Mouse (Mus musculus): ENCODE data around the gene Tnmd. TPM values are rescaled to one million over a fixed set of nuclear protein-coding genes. Genes with fewer than 3 reads are reported as not detected.

Tnmd gene
- 9.5 and 11.0 TPM in 2 replicates for polyA plus RNA-seq (2014; fragmentation: Nextera tagmentation; extraction: Ambion mirVana)

DNA sequence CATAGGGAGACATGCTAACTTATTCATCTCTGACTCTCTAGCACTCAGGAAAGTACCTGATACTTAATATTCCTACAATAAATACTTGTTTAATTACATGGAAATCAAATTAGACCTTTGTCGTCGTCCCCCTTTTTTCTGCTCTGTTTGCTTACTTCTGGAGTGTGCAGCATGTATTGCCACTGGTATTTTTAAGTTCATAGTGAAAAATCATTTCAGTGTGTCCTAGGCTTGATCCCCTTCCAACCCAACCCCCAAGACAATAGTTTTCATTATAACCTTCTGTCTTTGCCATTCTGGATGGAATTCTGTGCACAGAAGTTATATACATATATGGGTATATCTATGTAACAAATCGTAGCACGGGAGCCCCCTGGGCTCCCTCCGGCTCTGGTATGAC lies at the start of gene Tnmd:
Tnmd (plus strand) TSS at position 301 of the 400 bp plus-strand sequence.
- no peak within 1 kb of the TSS for H3K9ac ChIP-seq (replicated peaks; ENCODE audit: low read depth, low read length)
- no peaks in the 10 kb centered on the region for H3K27me3 ChIP-seq (ENCODE audit: control insufficient read depth, insufficient read depth, low read length)
- no peaks in the 10 kb centered on the region for H3K4me1 ChIP-seq (ENCODE audit: control insufficient read depth, insufficient read depth, low read length)
- no peak within 1 kb of the TSS for H3K4me2 ChIP-seq (replicated peaks; ENCODE audit: low read depth, low read length)
- 85% methylated on average over 5 of the region's 5 CpGs for WGBS
- H3K36me3 ChIP-seq (ENCODE audit: control insufficient read depth, insufficient read depth, low read length), result no peaks in the 10 kb centered on the region
- ATAC-seq (ENCODE audit: insufficient number of reproducible peaks, insufficient read depth, low FRiP score, low read depth), result no peak
- H3K27ac ChIP-seq (ENCODE audit: low read length), result no peak within 1 kb of the TSS
- no peaks in the 10 kb centered on the region for H3K9me3 ChIP-seq (ENCODE audit: control insufficient read depth, low read depth, low read length)
- H3K4me3 ChIP-seq (ENCODE audit: low read depth, low read length), result no peak within 1 kb of the TSS

DNA sequence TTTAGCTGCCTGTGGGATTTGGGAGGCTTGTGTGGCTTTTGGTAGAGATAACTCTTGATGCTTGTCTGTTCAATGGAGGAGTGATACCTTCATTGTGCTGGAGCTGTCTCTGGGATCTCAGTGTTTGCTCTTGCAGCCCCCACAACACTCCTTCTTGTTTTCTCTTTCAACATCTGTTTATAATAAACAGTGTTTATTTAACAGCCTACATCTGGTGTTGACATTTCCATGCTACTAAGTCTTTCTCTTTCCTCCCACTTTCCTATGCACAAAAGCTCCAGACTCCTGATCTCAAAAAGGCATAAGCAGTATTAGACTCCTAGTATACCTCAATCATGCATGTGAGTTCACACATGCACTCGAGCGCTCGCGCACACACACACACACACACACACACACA lies 2.9 kb downstream of the Tnmd start:
- H3K9me3 ChIP-seq (ENCODE audit: control insufficient read depth, low read depth, low read length), result no peaks in the 10 kb centered on the region
- H3K27me3 ChIP-seq (ENCODE audit: control insufficient read depth, insufficient read depth, low read length), result no peaks in the 10 kb centered on the region
- no peaks in the 10 kb centered on the region for H3K36me3 ChIP-seq (ENCODE audit: control insufficient read depth, insufficient read depth, low read length)
- H3K9ac ChIP-seq (replicated peaks; ENCODE audit: low read depth, low read length), result no peak overlapping the region
- H3K4me3 ChIP-seq (ENCODE audit: low read depth, low read length), result no peak overlapping the region
- H3K27ac ChIP-seq (ENCODE audit: low read length), result no peak overlapping the region
- ATAC-seq (ENCODE audit: insufficient number of reproducible peaks, insufficient read depth, low FRiP score, low read depth), result no peak
- 88% methylated on average over 4 of the region's 4 CpGs for WGBS
- no peak overlapping the region for H3K4me2 ChIP-seq (replicated peaks; ENCODE audit: low read depth, low read length)
- no peaks in the 10 kb centered on the region for H3K4me1 ChIP-seq (ENCODE audit: control insufficient read depth, insufficient read depth, low read length)

DNA sequence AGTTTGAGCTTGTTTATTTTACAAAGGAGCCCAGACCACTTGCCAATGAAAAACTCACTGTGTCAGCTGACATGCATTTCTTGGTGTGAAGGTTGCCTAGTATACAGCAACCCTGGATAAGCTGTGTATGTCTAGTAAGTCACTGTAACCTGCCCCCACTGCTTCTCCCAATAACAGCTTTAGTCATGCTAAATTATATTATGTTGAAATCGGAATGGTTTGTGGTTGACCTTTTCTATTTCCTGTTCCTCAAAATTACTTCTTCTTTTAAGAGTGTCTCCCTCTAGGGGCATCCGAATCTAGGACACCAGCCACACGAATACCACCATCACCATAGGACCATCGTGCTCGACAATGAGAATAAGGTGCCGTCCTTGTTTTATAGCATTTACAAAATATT lies 19.0 kb downstream of the Tnmd start:
- H3K9me3 ChIP-seq (ENCODE audit: control insufficient read depth, low read depth, low read length), result no peaks in the 10 kb centered on the region
- 88% methylated on average over 6 of the region's 6 CpGs for WGBS
- no peak overlapping the region for H3K9ac ChIP-seq (replicated peaks; ENCODE audit: low read depth, low read length)
- ATAC-seq (ENCODE audit: insufficient number of reproducible peaks, insufficient read depth, low FRiP score, low read depth), result no peak
- H3K4me2 ChIP-seq (replicated peaks; ENCODE audit: low read depth, low read length), result no peak overlapping the region
- no peak overlapping the region for H3K27ac ChIP-seq (ENCODE audit: low read length)
- no peaks in the 10 kb centered on the region for H3K36me3 ChIP-seq (ENCODE audit: control insufficient read depth, insufficient read depth, low read length)
- H3K4me3 ChIP-seq (ENCODE audit: low read depth, low read length), result no peak overlapping the region
- H3K4me1 ChIP-seq (ENCODE audit: control insufficient read depth, insufficient read depth, low read length), result no peaks in the 10 kb centered on the region
- no peaks in the 10 kb centered on the region for H3K27me3 ChIP-seq (ENCODE audit: control insufficient read depth, insufficient read depth, low read length)

DNA sequence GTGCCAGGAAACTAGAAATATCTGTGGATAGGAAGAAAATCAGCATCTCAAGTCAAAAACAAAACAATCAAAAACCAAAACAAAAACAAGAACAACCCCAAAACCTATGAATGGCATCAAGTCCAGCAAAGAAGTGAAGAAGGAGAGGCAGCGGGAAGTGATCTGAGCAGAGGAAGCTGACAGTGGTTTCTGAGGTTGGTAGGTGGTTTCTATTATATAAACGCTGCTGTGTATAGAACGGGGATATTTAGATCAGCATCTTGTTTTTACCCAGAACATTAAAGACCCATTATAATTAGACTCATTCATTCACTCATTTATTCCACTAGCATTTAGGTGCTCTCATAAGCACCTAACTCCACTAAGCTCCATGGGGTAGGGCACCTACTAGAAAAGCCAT lies 36.5 kb downstream of the Tnmd start:
- no peaks in the 10 kb centered on the region for H3K27me3 ChIP-seq (ENCODE audit: control insufficient read depth, insufficient read depth, low read length)
- no peak overlapping the region for H3K4me2 ChIP-seq (replicated peaks; ENCODE audit: low read depth, low read length)
- no peak overlapping the region for H3K4me3 ChIP-seq (ENCODE audit: low read depth, low read length)
- no peaks in the 10 kb centered on the region for H3K9me3 ChIP-seq (ENCODE audit: control insufficient read depth, low read depth, low read length)
- no peak for ATAC-seq (ENCODE audit: insufficient number of reproducible peaks, insufficient read depth, low FRiP score, low read depth)
- H3K36me3 ChIP-seq (ENCODE audit: control insufficient read depth, insufficient read depth, low read length), result no peaks in the 10 kb centered on the region; the same call in 1 of the 2 replicates
- H3K9ac ChIP-seq (replicated peaks; ENCODE audit: low read depth, low read length), result no peak overlapping the region
- no peak overlapping the region for H3K27ac ChIP-seq (ENCODE audit: low read length)
- 91% methylated on average over 3 of the region's 3 CpGs for WGBS
- H3K4me1 ChIP-seq (ENCODE audit: control insufficient read depth, insufficient read depth, low read length), result no peaks in the 10 kb centered on the region

DNA sequence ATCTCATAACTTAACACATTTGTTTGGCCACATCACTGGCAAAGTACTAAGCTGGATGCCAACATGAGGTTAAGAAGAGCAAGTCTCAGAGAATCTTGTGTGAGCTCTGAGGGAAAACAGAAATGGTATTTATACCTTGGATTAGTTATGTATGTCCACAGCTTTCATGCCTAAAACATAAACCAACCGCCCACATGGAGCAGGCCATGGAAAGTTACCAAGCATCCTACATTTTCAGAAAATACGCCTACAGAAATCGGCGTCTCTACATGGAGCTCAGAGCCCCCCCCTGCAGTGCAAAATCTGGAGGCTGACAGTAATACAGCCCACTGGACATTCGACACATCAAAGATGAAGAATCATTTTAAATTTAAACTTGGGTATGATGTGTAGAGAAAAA lies 37.3 kb downstream of the Tnmd start:
- no peaks in the 10 kb centered on the region for H3K4me1 ChIP-seq (ENCODE audit: control insufficient read depth, insufficient read depth, low read length)
- no peak overlapping the region for H3K27ac ChIP-seq (ENCODE audit: low read length)
- no peak overlapping the region for H3K9ac ChIP-seq (replicated peaks; ENCODE audit: low read depth, low read length)
- 89% methylated on average over 5 of the region's 5 CpGs for WGBS
- no peak for ATAC-seq (ENCODE audit: insufficient number of reproducible peaks, insufficient read depth, low FRiP score, low read depth)
- H3K27me3 ChIP-seq (ENCODE audit: control insufficient read depth, insufficient read depth, low read length), result no peaks in the 10 kb centered on the region
- no peak overlapping the region for H3K4me3 ChIP-seq (ENCODE audit: low read depth, low read length)
- H3K36me3 ChIP-seq (ENCODE audit: control insufficient read depth, insufficient read depth, low read length), result no peaks in the 10 kb centered on the region; the same call in none of the 2 replicates
- H3K4me2 ChIP-seq (replicated peaks; ENCODE audit: low read depth, low read length), result no peak overlapping the region
- no peaks in the 10 kb centered on the region for H3K9me3 ChIP-seq (ENCODE audit: control insufficient read depth, low read depth, low read length)

DNA sequence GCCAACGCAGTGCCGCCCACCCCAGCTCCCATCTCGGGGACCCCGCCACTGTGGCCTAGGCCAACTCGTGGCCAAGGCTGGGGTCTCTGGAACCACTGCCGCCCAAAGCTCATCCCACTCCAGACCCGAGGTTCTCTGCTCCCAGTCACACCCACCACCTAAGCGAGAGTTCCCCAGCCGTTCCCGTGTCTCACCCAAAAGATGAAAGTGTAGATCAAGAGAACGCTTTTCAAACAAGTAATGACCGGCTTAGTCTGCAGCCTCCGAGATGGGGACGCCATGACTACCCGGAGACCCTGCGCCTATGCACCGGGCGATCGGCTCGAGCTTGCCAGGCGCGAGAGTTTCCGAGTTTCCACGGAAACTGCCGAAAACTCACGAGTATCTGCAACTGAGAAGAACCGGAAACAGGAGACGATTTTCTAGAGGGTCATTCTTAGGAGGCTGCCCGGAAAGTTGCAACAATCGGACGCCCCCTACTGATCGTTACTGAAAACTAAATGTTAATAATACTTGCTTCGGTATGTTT lies 47.3 kb downstream of the Tnmd start, which contains the start of gene Tspan6:
Tspan6 (minus strand) TSS at position 416 of the 529 bp plus-strand sequence.
- Histone ChIP-seq H3K4me1 (ENCODE audit: control insufficient read depth, insufficient read depth, low read length) (no peaks in the 10 kb centered on the region), H3K4me3 (ENCODE audit: low read depth, low read length) (peak within 1 kb of the TSS; percentile 51), H3K27me3 (ENCODE audit: control insufficient read depth, insufficient read depth, low read length) (no peaks in the 10 kb centered on the region), H3K9ac (replicated peaks; ENCODE audit: low read depth, low read length) (peak within 1 kb of the TSS; percentile 48), H3K36me3 (ENCODE audit: control insufficient read depth, insufficient read depth, low read length) (no peaks in the 10 kb centered on the region), H3K27ac (ENCODE audit: low read length) (peak within 1 kb of the TSS; percentile 39; the same call in 1 of the 2 replicates), H3K9me3 (ENCODE audit: control insufficient read depth, low read depth, low read length) (no peaks in the 10 kb centered on the region), H3K4me2 (replicated peaks; ENCODE audit: low read depth, low read length) (peak within 1 kb of the TSS; percentile 37)
- WGBS, result 20% methylated on average over 33 of the region's 33 CpGs
- peak; percentile 88; the same call in 1 of the 2 replicates for ATAC-seq (ENCODE audit: insufficient number of reproducible peaks, insufficient read depth, low FRiP score, low read depth)

DNA sequence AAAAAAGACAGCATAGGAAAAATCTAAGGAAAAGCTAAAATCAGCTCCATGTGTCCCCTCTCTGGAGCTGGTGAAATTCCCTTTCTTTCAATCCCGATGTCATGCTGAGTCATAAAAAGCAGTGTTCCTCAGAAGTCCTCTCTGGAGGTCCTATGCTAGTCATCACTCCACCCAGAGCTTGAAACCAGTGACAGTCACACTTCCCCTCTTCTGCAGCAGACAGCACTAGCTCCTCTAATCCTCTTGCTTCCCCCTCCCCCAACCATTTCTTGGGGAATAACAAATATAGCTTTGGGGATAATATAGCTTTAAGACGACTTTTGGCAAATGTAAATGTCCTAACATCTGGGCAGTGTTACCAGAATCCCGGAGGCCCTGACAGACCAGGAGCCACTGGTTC lies 57.5 kb downstream of the Tnmd start, which contains the start of gene Srpx2:
Srpx2 (plus strand) TSS at position 166 of the 400 bp plus-strand sequence.
- H3K27ac ChIP-seq (ENCODE audit: low read length), result peak within 1 kb of the TSS; percentile 27; the same call in 1 of the 2 replicates
- no peaks in the 10 kb centered on the region for H3K27me3 ChIP-seq (ENCODE audit: control insufficient read depth, insufficient read depth, low read length)
- peak; percentile 33; the same call in 1 of the 2 replicates for ATAC-seq (ENCODE audit: insufficient number of reproducible peaks, insufficient read depth, low FRiP score, low read depth)
- no peaks in the 10 kb centered on the region for H3K36me3 ChIP-seq (ENCODE audit: control insufficient read depth, insufficient read depth, low read length)
- H3K4me2 ChIP-seq (replicated peaks; ENCODE audit: low read depth, low read length), result 0 out of 2 replicates have a peak within 1 kb of the TSS, but pooled peaks have one; percentile 16
- no peaks in the 10 kb centered on the region for H3K9me3 ChIP-seq (ENCODE audit: control insufficient read depth, low read depth, low read length)
- H3K4me1 ChIP-seq (ENCODE audit: control insufficient read depth, insufficient read depth, low read length), result no peaks in the 10 kb centered on the region
- WGBS, result 32% methylated on average over 3 of the region's 3 CpGs
- H3K9ac ChIP-seq (replicated peaks; ENCODE audit: low read depth, low read length), result no peak within 1 kb of the TSS
- no peak within 1 kb of the TSS for H3K4me3 ChIP-seq (ENCODE audit: low read depth, low read length)

DNA sequence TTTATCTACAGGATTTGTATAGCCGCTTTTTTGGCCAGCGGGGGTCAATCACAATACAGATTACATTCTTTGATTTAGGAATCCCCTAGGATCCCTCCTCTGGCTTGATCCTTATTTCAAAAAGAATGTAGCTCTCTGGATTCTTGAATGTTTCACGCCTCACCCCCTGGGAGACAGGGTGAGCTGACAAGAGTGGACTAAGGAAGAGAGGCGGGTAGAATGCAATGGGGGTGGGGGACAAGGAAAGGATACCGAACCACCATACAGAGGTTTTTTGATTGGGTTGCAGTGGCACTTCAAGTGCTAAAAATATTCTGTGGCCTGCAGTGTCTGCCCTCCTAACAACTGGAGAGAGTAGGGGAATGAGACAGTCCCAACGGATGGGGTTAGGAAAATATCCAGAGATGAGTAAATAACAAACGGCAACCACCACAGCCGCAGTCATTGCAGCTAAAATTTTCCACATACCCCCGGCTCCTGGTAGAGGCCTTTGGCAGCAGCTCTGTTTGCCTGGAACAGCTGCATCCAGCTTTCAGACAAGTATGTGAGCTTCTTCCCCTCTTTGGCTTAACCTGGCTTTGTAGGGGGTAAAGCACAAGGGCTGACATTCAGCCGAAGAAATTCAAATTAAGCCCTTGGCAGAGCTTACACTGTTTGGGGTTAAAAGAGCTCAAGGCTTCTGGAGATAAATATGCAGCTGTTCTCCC lies 60.8 kb downstream of the Tnmd start:
- Histone ChIP-seq H3K36me3 (ENCODE audit: control insufficient read depth, insufficient read depth, low read length) (no peaks in the 10 kb centered on the region), H3K4me1 (ENCODE audit: control insufficient read depth, insufficient read depth, low read length) (no peaks in the 10 kb centered on the region; the same call in 1 of the 2 replicates), H3K9ac (replicated peaks; ENCODE audit: low read depth, low read length) (no peak overlapping the region), H3K27me3 (ENCODE audit: control insufficient read depth, insufficient read depth, low read length) (no peaks in the 10 kb centered on the region), H3K9me3 (ENCODE audit: control insufficient read depth, low read depth, low read length) (no peaks in the 10 kb centered on the region), H3K4me2 (replicated peaks; ENCODE audit: low read depth, low read length) (no peak overlapping the region), H3K4me3 (ENCODE audit: low read depth, low read length) (no peak overlapping the region), H3K27ac (ENCODE audit: low read length) (no peak overlapping the region)
- peak; percentile 37; the same call in 1 of the 2 replicates for ATAC-seq (ENCODE audit: insufficient number of reproducible peaks, insufficient read depth, low FRiP score, low read depth)
- 42% methylated on average over 10 of the region's 10 CpGs for WGBS
